Mouse (Mus musculus) hindbrain, embryonic 14.5 days (tissue): ENCODE measurements around the gene Adra2b. TPM values are rescaled to one million over a fixed set of nuclear protein-coding genes. Genes with fewer than 3 reads are reported as not detected.

Source experiments
- ATAC-seq: fragments of 200-750 bp; cut with Nextera tagmentation; 2 replicates; pipeline ENCODE4 v1.8.0; 2017; ENCODE audit warnings: moderate number of reproducible peaks, mild to moderate bottlenecking, moderate TSS enrichment, moderate library complexity; ENCODE audit not compliant: low FRiP score
- DNase-seq: peaks from one replicate; pipeline ENCODE4 v3.0.0-alpha.2; 2015; ENCODE audit warnings: low spot score
- H3K27ac ChIP-seq: fragments of 300-500 bp; sonication (generic); 2 replicates; pipeline ENCODE4 v1.5.1; 2014; ENCODE audit warnings: mild to moderate bottlenecking, moderate library complexity
- H3K27me3 ChIP-seq: fragments of 300-500 bp; sonication (generic); 2 replicates; pipeline ENCODE4 v1.6.1; 2014; ENCODE audit warnings: mild to moderate bottlenecking, low read length, mixed read lengths; ENCODE audit not compliant: control insufficient read depth, insufficient read depth
- H3K36me3 ChIP-seq: fragments of 300-500 bp; sonication (generic); replicated peaks from 2 replicates; pipeline ENCODE4 v1.6.1; 2014; ENCODE audit not compliant: control insufficient read depth, insufficient read depth
- H3K4me1 ChIP-seq: fragments of 300-500 bp; sonication (generic); replicated peaks from 2 replicates; pipeline ENCODE4 v1.6.1; 2014; ENCODE audit warnings: antibody characterized with exemption, low read length, mixed read lengths; ENCODE audit not compliant: control insufficient read depth, insufficient read depth
- H3K4me2 ChIP-seq: fragments of 300-500 bp; sonication (generic); replicated peaks from 2 replicates; pipeline ENCODE4 v1.6.1; 2014; ENCODE audit warnings: mild to moderate bottlenecking, moderate library complexity
- H3K4me3 ChIP-seq: fragments of 300-500 bp; sonication (generic); replicated peaks from 2 replicates; pipeline ENCODE4 v1.5.1; 2014; ENCODE audit warnings: mild to moderate bottlenecking, low read length
- H3K9ac ChIP-seq: fragments of 300-500 bp; sonication (generic); 2 replicates; pipeline ENCODE4 v1.6.1; 2014
- H3K9me3 ChIP-seq: fragments of 300-500 bp; sonication (generic); 2 replicates; pipeline ENCODE4 v1.6.1; 2016; ENCODE audit warnings: low read length; ENCODE audit not compliant: control insufficient read depth
- WGBS: fragments of 180-500 bp; shearing (Covaris S2); extraction: QIAGEN DNeasy Blood & Tissue Kit; methylation state at CpG from one replicate; pipeline ENCODE4 v1.1.7; 2014; 5-methylcytosine and 5-hydroxymethylcytosine counted together
- polyA plus RNA-seq: library from polyadenylated mRNA; unstranded; fragments of >200 nt; fragmentation: Nextera tagmentation; extraction: Ambion mirVana; gene quantifications from 2 replicates; pipeline ENCODE4 v1.2.1, GENCODE M21; 2014

Adra2b gene
- polyA plus RNA-seq, 1 experiment from 2014 or later = 0.79 TPM

DNA sequence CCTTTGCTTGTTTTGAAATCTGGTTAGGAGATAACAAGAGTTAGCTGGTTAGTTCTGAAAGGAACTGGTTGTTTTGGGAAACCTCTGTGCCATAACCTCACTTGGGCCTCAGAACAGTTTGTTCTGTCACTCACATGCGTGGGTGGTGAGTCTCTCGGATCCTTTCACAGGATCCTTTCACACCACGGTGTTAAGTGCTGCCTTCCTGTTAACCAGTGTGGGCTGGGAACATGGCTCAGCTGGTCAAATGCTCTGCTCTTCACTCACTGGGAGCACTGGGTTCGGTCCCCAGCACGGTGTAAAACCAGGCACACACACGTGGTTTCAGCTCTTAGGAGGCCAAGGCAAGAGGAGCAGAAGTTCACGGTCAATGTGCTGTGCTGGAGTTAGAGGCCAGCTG lies 38.6 kb upstream of the Adra2b start:
- no peaks in the 10 kb centered on the region for H3K9me3 ChIP-seq
- WGBS = 78% methylated on average over 7 of the region's 7 CpGs
- no peaks in the 10 kb centered on the region for H3K27me3 ChIP-seq
- no peaks in the 10 kb centered on the region for H3K4me1 ChIP-seq
- H3K4me2 ChIP-seq = no peak overlapping the region
- ATAC-seq (no peak), DNase-seq (no peak)
- H3K4me3 ChIP-seq = no peak overlapping the region
- H3K36me3 ChIP-seq = no peaks in the 10 kb centered on the region
- no peak overlapping the region for H3K9ac ChIP-seq
- H3K27ac ChIP-seq = no peak overlapping the region

DNA sequence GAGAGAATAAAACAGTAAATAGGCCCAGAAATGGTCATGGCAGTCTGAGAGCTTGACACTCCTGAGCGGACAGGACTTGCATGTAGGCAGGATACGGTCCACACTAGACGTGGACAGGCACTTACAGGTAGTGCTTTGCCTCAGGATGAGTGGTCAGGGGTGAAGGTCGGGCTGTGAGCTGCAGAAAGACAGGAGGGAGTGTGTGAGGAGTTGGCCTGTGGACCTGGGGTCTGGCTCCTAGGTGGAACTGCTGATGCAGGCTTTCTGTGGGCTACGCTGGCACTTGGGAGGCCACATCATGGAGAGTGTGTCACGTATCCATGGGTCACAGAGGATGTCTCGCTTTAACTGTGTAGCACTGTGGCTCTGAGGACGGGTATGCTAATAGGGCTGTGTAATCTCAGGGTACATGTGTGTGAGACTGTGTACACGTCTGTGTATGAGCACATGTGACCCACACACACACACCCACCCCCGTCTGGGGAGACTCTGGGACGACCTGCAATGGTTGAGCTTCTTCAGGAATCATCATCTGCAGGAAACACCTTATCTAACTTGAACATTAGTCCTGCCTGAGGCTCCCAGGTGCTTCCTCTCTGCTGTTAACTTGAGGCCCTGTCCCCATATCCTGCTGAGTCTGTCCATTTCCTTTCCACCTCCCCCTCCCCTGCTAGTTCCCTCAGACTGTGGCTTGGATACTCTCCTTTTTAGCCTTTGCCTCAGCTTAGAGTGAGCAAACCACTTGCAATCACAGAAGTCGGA lies 34.7 kb upstream of the Adra2b start:
- Histone ChIP-seq H3K9me3 (no peaks in the 10 kb centered on the region), H3K36me3 (no peaks in the 10 kb centered on the region), H3K4me3 (no peak overlapping the region), H3K4me2 (no peak overlapping the region), H3K9ac (no peak overlapping the region), H3K27ac (no peak overlapping the region), H3K27me3 (no peaks in the 10 kb centered on the region), H3K4me1 (no peaks in the 10 kb centered on the region)
- DNase-seq (no peak), ATAC-seq (no peak)
- 76% methylated on average over 12 of the region's 12 CpGs for WGBS

DNA sequence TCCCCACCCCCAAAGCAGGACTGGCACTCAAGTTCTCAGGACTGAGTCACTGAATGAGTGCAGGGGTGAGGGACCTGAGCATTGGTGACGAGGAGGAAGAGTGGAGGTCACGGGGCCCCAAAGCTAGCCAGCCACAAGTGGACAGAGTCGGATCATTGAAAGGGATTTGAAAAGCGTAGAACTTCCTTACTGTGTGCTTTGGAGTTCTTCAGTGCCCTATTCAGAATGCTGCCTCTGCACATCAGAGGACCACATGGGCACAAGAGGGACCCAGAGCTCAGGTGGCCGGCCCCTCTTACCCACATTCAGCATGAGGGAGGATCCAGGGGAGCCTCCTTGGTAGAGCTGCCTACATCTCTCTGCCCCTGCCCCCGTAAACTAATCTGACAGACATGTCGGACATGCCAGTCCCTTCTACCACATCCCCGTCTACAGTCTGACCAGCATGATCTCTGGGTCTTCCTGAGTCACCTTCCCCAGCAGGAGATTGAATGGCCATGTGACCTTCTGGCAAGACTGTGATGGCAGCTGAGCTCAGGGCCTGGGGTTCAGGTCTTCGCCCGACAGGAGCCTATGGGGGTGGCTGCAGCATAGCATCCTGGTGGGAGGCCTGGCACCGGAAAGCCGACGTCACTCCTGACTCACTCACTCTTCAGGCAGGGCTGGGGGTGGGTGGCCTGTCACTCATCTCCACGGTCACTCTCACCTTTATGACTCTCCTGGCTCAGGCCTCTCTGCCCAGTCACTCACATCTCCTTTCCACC lies 30.0 kb upstream of the Adra2b start:
- Histone ChIP-seq H3K27me3 (peaks cover 27% of the 10 kb centered on the region), H3K4me2 (no peak overlapping the region), H3K9me3 (no peaks in the 10 kb centered on the region), H3K36me3 (no peaks in the 10 kb centered on the region), H3K4me3 (no peak overlapping the region), H3K4me1 (0 out of 2 replicates have a peak, but pooled peaks cover 13% of the 10 kb centered on the region), H3K9ac (no peak overlapping the region), H3K27ac (no peak overlapping the region)
- DNase-seq (no peak), ATAC-seq (no peak)
- 76% methylated on average over 14 of the region's 14 CpGs for WGBS

DNA sequence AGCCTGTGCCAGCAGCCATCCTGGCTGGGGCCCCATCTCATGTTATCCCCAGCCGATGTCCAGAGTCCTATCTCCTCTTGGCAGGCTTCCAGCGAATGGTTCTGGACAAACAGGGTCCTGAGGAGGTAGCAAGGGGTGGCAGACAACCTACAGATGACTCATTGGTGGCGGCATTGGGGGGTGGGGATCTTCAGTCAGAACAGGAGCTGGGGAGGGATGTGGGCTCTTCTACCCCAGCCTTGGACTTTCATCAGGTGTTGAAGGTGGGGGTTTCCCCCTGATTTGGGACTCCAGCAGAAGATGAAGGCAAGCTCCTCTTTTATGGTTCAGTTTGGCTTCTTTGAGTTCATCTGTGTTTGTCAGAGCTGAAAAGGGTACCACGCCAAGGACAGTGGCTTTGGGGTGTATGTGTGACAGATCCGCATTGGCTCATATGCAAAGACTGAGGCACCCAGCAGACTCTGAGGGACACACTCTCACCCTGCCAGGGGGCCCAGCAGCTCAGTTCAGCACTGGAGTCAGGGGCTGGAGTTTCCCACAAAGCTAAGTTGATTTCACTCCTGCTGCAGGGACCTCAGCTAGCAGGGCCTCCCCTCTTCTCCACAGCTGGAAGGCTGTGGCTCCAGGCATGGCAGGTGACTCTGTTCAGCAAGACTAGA lies 28.9 kb upstream of the Adra2b start:
- Histone ChIP-seq H3K27ac (no peak overlapping the region), H3K4me3 (no peak overlapping the region), H3K9ac (no peak overlapping the region), H3K4me1 (0 out of 2 replicates have a peak, but pooled peaks cover 13% of the 10 kb centered on the region), H3K36me3 (no peaks in the 10 kb centered on the region), H3K27me3 (peaks cover 28% of the 10 kb centered on the region), H3K9me3 (no peaks in the 10 kb centered on the region), H3K4me2 (no peak overlapping the region)
- ATAC-seq (no peak), DNase-seq (no peak)
- WGBS = 74% methylated on average over 5 of the region's 5 CpGs

DNA sequence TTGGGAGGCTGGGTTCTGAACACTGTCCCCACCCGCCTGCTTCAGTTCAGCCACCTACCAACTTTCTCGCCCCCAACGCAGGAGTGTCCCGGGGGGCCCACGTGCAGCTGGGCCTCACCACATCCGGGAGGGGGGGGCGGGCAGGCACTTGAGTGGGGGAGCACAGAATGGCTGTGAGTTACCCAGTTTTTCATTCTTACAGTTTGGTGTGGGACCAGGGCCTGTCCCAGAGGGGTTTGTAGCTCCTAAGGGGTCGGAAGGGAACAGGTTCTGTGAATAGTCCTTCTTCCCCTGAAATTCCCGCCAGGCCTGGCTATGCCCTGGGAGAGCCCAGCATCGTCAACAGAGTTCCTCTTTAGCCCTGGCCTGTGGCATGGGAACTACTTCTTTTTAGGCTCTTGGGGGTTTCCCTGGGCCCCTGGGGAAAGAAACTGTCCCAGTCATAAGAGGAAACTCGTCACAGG lies 27.9 kb upstream of the Adra2b start:
- DNase-seq (no peak), ATAC-seq (no peak)
- no peaks in the 10 kb centered on the region for H3K9me3 ChIP-seq
- H3K4me3 ChIP-seq = no peak overlapping the region
- 52% methylated on average over 11 of the region's 11 CpGs for WGBS
- H3K4me2 ChIP-seq = 0 out of 2 replicates have a peak overlapping the region, but pooled peaks have one; percentile 95
- H3K9ac ChIP-seq = no peak overlapping the region
- no peaks in the 10 kb centered on the region for H3K36me3 ChIP-seq
- peaks cover 31% of the 10 kb centered on the region for H3K27me3 ChIP-seq
- H3K27ac ChIP-seq = no peak overlapping the region
- H3K4me1 ChIP-seq = 0 out of 2 replicates have a peak, but pooled peaks cover 13% of the 10 kb centered on the region

DNA sequence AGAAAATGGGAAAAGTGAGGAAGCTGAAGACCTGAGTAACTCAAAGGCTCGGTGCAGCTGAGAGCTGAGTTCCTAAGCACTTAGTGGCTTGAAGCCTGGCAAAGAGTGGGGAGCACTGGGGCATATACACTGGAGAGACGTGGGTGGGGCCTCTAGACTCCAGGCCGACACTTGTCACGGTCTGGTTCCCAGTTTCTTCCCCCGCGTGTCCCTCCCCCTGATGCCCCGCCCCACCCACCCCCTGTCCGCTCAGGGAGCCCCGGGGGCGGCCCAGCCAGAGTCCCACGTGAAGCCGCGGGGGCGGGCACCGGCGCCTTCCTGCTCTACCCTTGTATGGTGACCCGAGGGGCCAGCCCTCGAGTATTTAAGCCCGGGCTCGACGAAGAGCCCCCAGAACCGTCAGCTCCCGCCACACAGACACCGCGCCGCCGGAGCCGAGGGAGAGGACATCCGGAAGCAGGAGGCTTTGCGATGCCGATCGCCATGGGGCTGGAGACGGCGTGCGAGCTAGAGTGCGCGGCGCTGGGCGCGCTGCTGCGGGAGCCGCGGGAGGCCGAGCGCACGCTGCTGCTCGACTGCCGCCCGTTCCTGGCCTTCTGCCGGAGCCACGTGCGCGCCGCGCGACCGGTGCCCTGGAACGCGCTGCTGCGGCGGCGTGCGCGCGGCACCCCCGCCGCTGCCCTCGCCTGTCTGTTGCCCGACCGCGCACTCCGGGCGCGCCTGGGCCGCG lies 27.1 kb upstream of the Adra2b start, which contains the start of gene Dusp2:
Gene Dusp2, plus strand, starts transcription at position 393 of the 730 bp plus-strand sequence.
- peak; percentile 60 for DNase-seq
- under 1% methylated on average over 65 of the region's 76 CpGs for WGBS
- H3K9me3 ChIP-seq = no peaks in the 10 kb centered on the region
- H3K27me3 ChIP-seq = peaks cover 31% of the 10 kb centered on the region
- no peaks in the 10 kb centered on the region for H3K36me3 ChIP-seq
- 0 out of 2 replicates have a peak, but pooled peaks cover 13% of the 10 kb centered on the region for H3K4me1 ChIP-seq
- H3K9ac ChIP-seq = peak within 1 kb of the TSS; percentile 69
- H3K27ac ChIP-seq = no peak within 1 kb of the TSS
- ATAC-seq = peak; percentile 74
- peak within 1 kb of the TSS; percentile 53 for H3K4me3 ChIP-seq
- peak within 1 kb of the TSS; percentile 95 for H3K4me2 ChIP-seq

DNA sequence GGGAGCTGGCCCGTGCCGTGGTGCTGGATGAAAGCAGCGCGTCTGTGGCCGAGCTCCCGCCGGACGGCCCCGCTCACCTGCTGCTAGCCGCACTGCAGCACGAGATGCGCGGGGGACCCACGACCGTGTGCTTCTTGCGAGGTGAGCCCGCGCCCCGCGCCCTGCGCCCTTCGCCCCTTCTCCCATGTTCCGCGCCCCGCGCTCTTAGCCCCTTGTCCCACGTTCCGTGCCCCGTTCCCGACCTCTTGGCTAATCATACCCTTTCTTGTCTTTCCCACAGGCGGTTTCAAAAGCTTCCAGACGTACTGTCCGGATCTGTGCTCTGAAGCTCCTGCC lies 26.5 kb upstream of the Adra2b start:
- H3K9me3 ChIP-seq = no peaks in the 10 kb centered on the region
- ATAC-seq = no peak; the same call in 1 of the 2 replicates
- no peak overlapping the region for H3K27ac ChIP-seq
- peaks cover 31% of the 10 kb centered on the region for H3K27me3 ChIP-seq
- 8% methylated on average over 33 of the region's 33 CpGs for WGBS
- 0 out of 2 replicates have a peak, but pooled peaks cover 13% of the 10 kb centered on the region for H3K4me1 ChIP-seq
- peak overlapping the region; percentile 53 for H3K4me3 ChIP-seq
- H3K36me3 ChIP-seq = no peaks in the 10 kb centered on the region
- H3K4me2 ChIP-seq = peak overlapping the region; percentile 95
- DNase-seq = no peak
- H3K9ac ChIP-seq = peak overlapping the region; percentile 69

DNA sequence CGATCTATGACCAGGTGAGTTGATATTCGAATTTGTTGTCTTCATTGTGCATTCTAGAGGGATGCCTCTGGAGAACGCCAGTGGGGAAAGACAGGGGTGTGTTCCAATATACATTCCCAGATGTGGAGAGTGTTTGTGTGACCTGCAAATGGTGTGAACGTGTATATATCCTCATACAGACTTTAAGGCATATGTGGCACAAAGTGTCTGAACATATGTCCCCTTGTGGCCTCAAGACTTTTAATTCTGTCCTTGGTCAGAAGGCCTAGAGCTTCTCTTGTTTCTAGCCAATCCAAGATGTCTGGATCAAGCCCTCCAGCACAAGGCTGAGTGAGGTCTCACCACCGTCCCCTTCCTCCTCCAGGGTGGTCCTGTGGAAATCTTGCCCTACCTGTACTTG lies 26.1 kb upstream of the Adra2b start:
- ATAC-seq = no peak
- H3K9ac ChIP-seq = peak overlapping the region; percentile 69
- H3K36me3 ChIP-seq = no peaks in the 10 kb centered on the region
- no peak overlapping the region for H3K27ac ChIP-seq
- H3K4me3 ChIP-seq = peak overlapping the region; percentile 53
- peaks cover 31% of the 10 kb centered on the region for H3K27me3 ChIP-seq
- no peaks in the 10 kb centered on the region for H3K9me3 ChIP-seq
- WGBS = 44% methylated on average over 5 of the region's 5 CpGs
- no peak for DNase-seq
- peak overlapping the region; percentile 95 for H3K4me2 ChIP-seq
- H3K4me1 ChIP-seq = 0 out of 2 replicates have a peak, but pooled peaks cover 13% of the 10 kb centered on the region
